Mouse (Mus musculus): ENCODE measurements around the gene Art3. TPM values are rescaled to one million over a fixed set of nuclear protein-coding genes. Genes with fewer than 3 reads are reported as not detected.

Art3 gene
- polyA plus RNA-seq, 1 experiment from 2014 or later = 6.8 TPM

GRCm38 (mm10) chr5:92327367-92327766 is 4.3 kb upstream of the Art3 start:
- Histone ChIP-seq H3K4me2 (ENCODE audit: low read depth) (no peak overlapping the region), H3K4me1 (ENCODE audit: control insufficient read depth, insufficient read depth, low read length) (no peaks in the 10 kb centered on the region), H3K27ac (ENCODE audit: low read depth, low read length) (no peak overlapping the region), H3K9ac (ENCODE audit: low read length) (no peak overlapping the region), H3K4me3 (ENCODE audit: low read depth, low read length) (no peak overlapping the region), H3K27me3 (ENCODE audit: control insufficient read depth, insufficient read depth, low read length) (no peaks in the 10 kb centered on the region), H3K9me3 (ENCODE audit: control insufficient read depth, low read length) (no peaks in the 10 kb centered on the region), H3K36me3 (ENCODE audit: control insufficient read depth, insufficient read depth, low read length) (no peaks in the 10 kb centered on the region)
- no peak for DNase-seq (ENCODE audit: low spot score)
- 89% methylated on average over 6 of the region's 6 CpGs for WGBS
- ATAC-seq (ENCODE audit: insufficient read depth, low FRiP score, low TSS enrichment) = no peak

- H3K4me3 ChIP-seq (ENCODE audit: low read depth, low read length) = no peak within 1 kb of the TSS
- 89% methylated on average over 7 of the region's 7 CpGs for WGBS
- ATAC-seq (ENCODE audit: insufficient read depth, low FRiP score, low TSS enrichment) (no peak), DNase-seq (ENCODE audit: low spot score) (no peak)
- H3K9ac ChIP-seq (ENCODE audit: low read length) = no peak within 1 kb of the TSS
- no peak within 1 kb of the TSS for H3K27ac ChIP-seq (ENCODE audit: low read depth, low read length)
- no peaks in the 10 kb centered on the region for H3K9me3 ChIP-seq (ENCODE audit: control insufficient read depth, low read length)
- no peak within 1 kb of the TSS for H3K4me2 ChIP-seq (ENCODE audit: low read depth)
- H3K36me3 ChIP-seq (ENCODE audit: control insufficient read depth, insufficient read depth, low read length) = no peaks in the 10 kb centered on the region
- H3K4me1 ChIP-seq (ENCODE audit: control insufficient read depth, insufficient read depth, low read length) = no peaks in the 10 kb centered on the region
- H3K27me3 ChIP-seq (ENCODE audit: control insufficient read depth, insufficient read depth, low read length) = no peaks in the 10 kb centered on the region
Observed at GRCm38 (mm10) chr5:92327929-92328328, 3.7 kb upstream of the Art3 start, which contains the start of gene Cxcl9. TSS of gene Cxcl9 (minus strand) at chr5:92328079.

- Histone ChIP-seq H3K4me3 (ENCODE audit: low read depth, low read length) (no peak overlapping the region), H3K9me3 (ENCODE audit: control insufficient read depth, low read length) (no peaks in the 10 kb centered on the region), H3K36me3 (ENCODE audit: control insufficient read depth, insufficient read depth, low read length) (no peaks in the 10 kb centered on the region), H3K4me2 (ENCODE audit: low read depth) (no peak overlapping the region), H3K27ac (ENCODE audit: low read depth, low read length) (no peak overlapping the region), H3K9ac (ENCODE audit: low read length) (no peak overlapping the region), H3K27me3 (ENCODE audit: control insufficient read depth, insufficient read depth, low read length) (no peaks in the 10 kb centered on the region), H3K4me1 (ENCODE audit: control insufficient read depth, insufficient read depth, low read length) (no peaks in the 10 kb centered on the region)
- DNase-seq (ENCODE audit: low spot score) = no peak
- 90% methylated on average over 12 of the region's 12 CpGs for WGBS
- no peak for ATAC-seq (ENCODE audit: insufficient read depth, low FRiP score, low TSS enrichment)
Observed at GRCm38 (mm10) chr5:92331122-92331521, 505 bp upstream of the Art3 start.

GRCm38 (mm10) chr5:92332359-92332840 is 773 bp downstream of the Art3 start:
- ATAC-seq (ENCODE audit: insufficient read depth, low FRiP score, low TSS enrichment) (no peak), DNase-seq (ENCODE audit: low spot score) (no peak)
- Histone ChIP-seq H3K27me3 (ENCODE audit: control insufficient read depth, insufficient read depth, low read length) (no peaks in the 10 kb centered on the region), H3K4me2 (ENCODE audit: low read depth) (no peak overlapping the region), H3K4me3 (ENCODE audit: low read depth, low read length) (no peak overlapping the region), H3K36me3 (ENCODE audit: control insufficient read depth, insufficient read depth, low read length) (no peaks in the 10 kb centered on the region), H3K4me1 (ENCODE audit: control insufficient read depth, insufficient read depth, low read length) (no peaks in the 10 kb centered on the region), H3K9me3 (ENCODE audit: control insufficient read depth, low read length) (no peaks in the 10 kb centered on the region), H3K9ac (ENCODE audit: low read length) (no peak overlapping the region), H3K27ac (ENCODE audit: low read depth, low read length) (no peak overlapping the region)
- WGBS = 75% methylated on average over 9 of the region's 9 CpGs

- Histone ChIP-seq H3K4me2 (ENCODE audit: low read depth) (no peak overlapping the region), H3K9me3 (ENCODE audit: control insufficient read depth, low read length) (no peaks in the 10 kb centered on the region), H3K36me3 (ENCODE audit: control insufficient read depth, insufficient read depth, low read length) (no peaks in the 10 kb centered on the region), H3K4me1 (ENCODE audit: control insufficient read depth, insufficient read depth, low read length) (no peaks in the 10 kb centered on the region), H3K27me3 (ENCODE audit: control insufficient read depth, insufficient read depth, low read length) (no peaks in the 10 kb centered on the region), H3K9ac (ENCODE audit: low read length) (no peak overlapping the region), H3K4me3 (ENCODE audit: low read depth, low read length) (no peak overlapping the region), H3K27ac (ENCODE audit: low read depth, low read length) (no peak overlapping the region)
- DNase-seq (ENCODE audit: low spot score) = no peak
- ATAC-seq (ENCODE audit: insufficient read depth, low FRiP score, low TSS enrichment) = no peak
- 86% methylated on average over 3 of the region's 3 CpGs for WGBS
Observed at GRCm38 (mm10) chr5:92336743-92337142, 5.1 kb downstream of the Art3 start.

- H3K27ac ChIP-seq (ENCODE audit: low read depth, low read length) = no peak overlapping the region
- no peaks in the 10 kb centered on the region for H3K9me3 ChIP-seq (ENCODE audit: control insufficient read depth, low read length)
- ATAC-seq (ENCODE audit: insufficient read depth, low FRiP score, low TSS enrichment) = no peak
- H3K4me1 ChIP-seq (ENCODE audit: control insufficient read depth, insufficient read depth, low read length) = no peaks in the 10 kb centered on the region
- H3K4me3 ChIP-seq (ENCODE audit: low read depth, low read length) = no peak overlapping the region
- no peaks in the 10 kb centered on the region for H3K27me3 ChIP-seq (ENCODE audit: control insufficient read depth, insufficient read depth, low read length)
- H3K4me2 ChIP-seq (ENCODE audit: low read depth) = no peak overlapping the region
- H3K36me3 ChIP-seq (ENCODE audit: control insufficient read depth, insufficient read depth, low read length) = no peaks in the 10 kb centered on the region
- no peak for DNase-seq (ENCODE audit: low spot score)
- 75% methylated on average over 4 of the region's 4 CpGs for WGBS
- no peak overlapping the region for H3K9ac ChIP-seq (ENCODE audit: low read length)
Observed at GRCm38 (mm10) chr5:92340606-92341005, 9.0 kb downstream of the Art3 start.

GRCm38 (mm10) chr5:92345006-92345405 is 13.4 kb downstream of the Art3 start:
- Histone ChIP-seq H3K9me3 (ENCODE audit: control insufficient read depth, low read length) (no peaks in the 10 kb centered on the region), H3K4me2 (ENCODE audit: low read depth) (no peak overlapping the region), H3K4me1 (ENCODE audit: control insufficient read depth, insufficient read depth, low read length) (no peaks in the 10 kb centered on the region), H3K4me3 (ENCODE audit: low read depth, low read length) (no peak overlapping the region), H3K36me3 (ENCODE audit: control insufficient read depth, insufficient read depth, low read length) (no peaks in the 10 kb centered on the region), H3K9ac (ENCODE audit: low read length) (no peak overlapping the region), H3K27me3 (ENCODE audit: control insufficient read depth, insufficient read depth, low read length) (no peaks in the 10 kb centered on the region), H3K27ac (ENCODE audit: low read depth, low read length) (no peak overlapping the region)
- ATAC-seq (ENCODE audit: insufficient read depth, low FRiP score, low TSS enrichment) = no peak
- 88% methylated on average over 8 of the region's 8 CpGs for WGBS
- no peak for DNase-seq (ENCODE audit: low spot score)

GRCm38 (mm10) chr5:92348794-92349413 is 17.3 kb downstream of the Art3 start, which contains the start of gene Cxcl10:
TSS of gene Cxcl10 (minus strand) at chr5:92348889.
- Histone ChIP-seq H3K36me3 (ENCODE audit: control insufficient read depth, insufficient read depth, low read length) (no peaks in the 10 kb centered on the region), H3K9ac (ENCODE audit: low read length) (no peak within 1 kb of the TSS), H3K4me1 (ENCODE audit: control insufficient read depth, insufficient read depth, low read length) (no peaks in the 10 kb centered on the region), H3K4me2 (ENCODE audit: low read depth) (peak within 1 kb of the TSS; percentile 30), H3K27me3 (ENCODE audit: control insufficient read depth, insufficient read depth, low read length) (no peaks in the 10 kb centered on the region), H3K27ac (ENCODE audit: low read depth, low read length) (no peak within 1 kb of the TSS), H3K4me3 (ENCODE audit: low read depth, low read length) (no peak within 1 kb of the TSS), H3K9me3 (ENCODE audit: control insufficient read depth, low read length) (no peaks in the 10 kb centered on the region)
- ATAC-seq (ENCODE audit: insufficient read depth, low FRiP score, low TSS enrichment) (peak; percentile 50; the same call in 1 of the 2 replicates), DNase-seq (ENCODE audit: low spot score) (peak; percentile 44)
- WGBS = 25% methylated on average over 14 of the region's 14 CpGs

- DNase-seq (ENCODE audit: low spot score) (no peak), ATAC-seq (ENCODE audit: insufficient read depth, low FRiP score, low TSS enrichment) (no peak)
- Histone ChIP-seq H3K36me3 (ENCODE audit: control insufficient read depth, insufficient read depth, low read length) (no peaks in the 10 kb centered on the region), H3K4me2 (ENCODE audit: low read depth) (no peak overlapping the region), H3K4me1 (ENCODE audit: control insufficient read depth, insufficient read depth, low read length) (no peaks in the 10 kb centered on the region), H3K4me3 (ENCODE audit: low read depth, low read length) (no peak overlapping the region), H3K27me3 (ENCODE audit: control insufficient read depth, insufficient read depth, low read length) (no peaks in the 10 kb centered on the region), H3K27ac (ENCODE audit: low read depth, low read length) (no peak overlapping the region), H3K9ac (ENCODE audit: low read length) (no peak overlapping the region), H3K9me3 (ENCODE audit: control insufficient read depth, low read length) (no peaks in the 10 kb centered on the region)
- 90% methylated on average over 7 of the region's 7 CpGs for WGBS
Observed at GRCm38 (mm10) chr5:92349731-92350130, 18.1 kb downstream of the Art3 start.

Data from neural tube, embryonic 11.5 days (tissue).